ENCODE assay signal across 8 mouse cellular contexts in the genomic region with DNA sequence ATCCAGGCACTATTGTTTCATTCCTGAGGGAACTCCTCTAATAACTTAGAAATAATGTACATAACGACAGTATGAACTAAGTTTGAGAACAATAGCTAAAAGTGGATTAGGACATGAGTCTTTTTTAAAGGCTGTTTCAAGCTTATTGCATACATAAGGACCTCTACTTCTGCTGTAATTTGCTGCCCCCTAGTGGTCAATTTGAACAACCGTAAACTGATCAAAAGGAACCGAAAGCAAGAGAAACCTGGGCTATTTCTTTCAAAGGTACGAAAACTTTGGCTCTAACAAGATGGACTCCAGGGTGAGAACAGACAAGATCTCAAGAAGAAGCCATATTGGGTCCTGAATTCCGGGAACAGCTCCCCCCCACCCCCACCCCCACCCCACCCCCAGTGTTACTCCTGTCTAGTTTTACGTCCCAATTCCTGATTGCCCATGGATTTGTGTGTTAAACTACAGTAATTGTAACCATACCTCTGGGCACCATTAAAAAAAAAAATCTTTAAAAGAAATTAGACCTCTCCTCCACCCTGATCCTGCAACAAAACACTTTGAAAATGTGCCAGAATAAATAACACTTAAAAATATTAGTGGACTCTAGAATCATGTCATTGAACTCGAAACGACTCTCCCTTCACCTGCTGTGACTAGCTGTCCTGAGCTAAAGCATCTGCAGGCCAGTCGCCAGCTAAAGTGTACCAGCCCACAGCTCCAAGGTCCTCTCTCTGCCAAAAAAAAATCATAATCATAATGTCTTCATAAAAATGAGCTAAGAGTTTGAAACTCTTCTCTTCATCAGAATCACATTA. TPM values are rescaled to one million over a fixed set of nuclear protein-coding genes. Genes with fewer than 3 reads are reported as not detected.
DNase-seq lines count a peak whose midpoint lies in the region; ATAC-seq lines count a peak whose summit lies in the region.

No protein-coding gene starts in this region.

- peak overlapping the region; percentile 42 for H3K4me3 ChIP-seq in heart, embryonic 10.5 days
- H3K4me3 ChIP-seq in limb, embryonic 15.5 days: peak overlapping the region; percentile 28

- H3K4me2 ChIP-seq in limb, embryonic 15.5 days: peak overlapping the region; percentile 43

- H3K9me3 ChIP-seq in heart, embryonic 10.5 days: no peaks in the 10 kb centered on the region
- H3K9me3 ChIP-seq in limb, embryonic 15.5 days: no peaks in the 10 kb centered on the region

- ATAC-seq in limb, embryonic 15.5 days (ENCODE audit: insufficient number of reproducible peaks, low FRiP score, low TSS enrichment, low read depth): peak; percentile 52; the same call in 1 of the 2 replicates
- 0 out of 2 replicates have a peak, but pooled peaks have one; percentile 59 for ATAC-seq in monocyte, adult 5-6 weeks (replicated peaks; ENCODE audit: insufficient number of reproducible peaks, low FRiP score, low TSS enrichment, poor library complexity, severe bottlenecking)

- H3K4me1 ChIP-seq in heart, embryonic 10.5 days: peaks cover 17% of the 10 kb centered on the region
- peaks cover 7% of the 10 kb centered on the region; the same call in 1 of the 2 replicates for H3K4me1 ChIP-seq in limb, embryonic 15.5 days

- H3K36me3 ChIP-seq in heart, embryonic 10.5 days: no peaks in the 10 kb centered on the region
- H3K36me3 ChIP-seq in limb, embryonic 15.5 days: no peaks in the 10 kb centered on the region

- peak; percentile 55 to 60 for DNase-seq in CD8-positive naive resting alpha-beta T cell, adult 2 months (ENCODE audit: low read depth in 2 of 2, low spot score in 2 of 2)
- peak; percentile 36 to 37 for DNase-seq in adrenal gland, adult 18-20 months (ENCODE audit: low spot score in 2 of 2)
- DNase-seq in embryo, embryonic 10.5 days (ENCODE audit: low spot score): peak; percentile 92
- no peak for DNase-seq in heart, embryonic 10.5 days (ENCODE audit: low spot score)
- peak; percentile 90 for DNase-seq in kidney, adult 9 months
- DNase-seq in thymus, postnatal 0 days (ENCODE audit: low spot score): peak; percentile 83

- no peak overlapping the region for H3K9ac ChIP-seq in limb, embryonic 15.5 days

- H3K27me3 ChIP-seq in heart, embryonic 10.5 days (ENCODE audit: insufficient read depth, poor library complexity, severe bottlenecking): no peaks in the 10 kb centered on the region
- H3K27me3 ChIP-seq in limb, embryonic 15.5 days: no peaks in the 10 kb centered on the region

- 0 out of 2 replicates have a peak overlapping the region, but pooled peaks have one; percentile 62 for H3K27ac ChIP-seq in heart, embryonic 10.5 days
- no peak overlapping the region for H3K27ac ChIP-seq in limb, embryonic 15.5 days

- WGBS in heart, embryonic 10.5 days: 30% methylated on average over 9 of the region's 9 CpGs
- 18% methylated on average over 9 of the region's 9 CpGs for WGBS in limb, embryonic 15.5 days

RNA-seq across cellular contexts. Expression of a gene that starts 17.4 kb away (rescaled TPM):
- total RNA-seq in adrenal gland, adult 18-20 months (2021): 100 to 1,000 TPM; 137 to 143 TPM
- 78.7 and 81.8 TPM in 2 replicates for polyA plus RNA-seq in heart, embryonic 10.5 days (2016; fragmentation: Nextera tagmentation; extraction: Ambion mirVana)
- 68.7 and 70.4 TPM in 2 replicates for polyA plus RNA-seq in limb, embryonic 15.5 days (2015; fragmentation: Nextera tagmentation; extraction: Ambion mirVana)
- total RNA-seq in monocyte, adult 5-6 weeks (2017): 104 to 141 TPM (median 123 TPM) in 3 replicates
- 67.7 and 69.1 TPM in 2 replicates for polyA plus RNA-seq in thymus, postnatal 0 days (2015; fragmentation: Nextera tagmentation; extraction: Ambion mirVana)

RNA-seq across cellular contexts. Expression of a gene that starts 22.3 kb away (rescaled TPM):
- total RNA-seq in adrenal gland, adult 18-20 months (2021): not detected
- not detected in 2 replicates for polyA plus RNA-seq in heart, embryonic 10.5 days (2016; fragmentation: Nextera tagmentation; extraction: Ambion mirVana)
- not detected in 2 replicates for polyA plus RNA-seq in limb, embryonic 15.5 days (2015; fragmentation: Nextera tagmentation; extraction: Ambion mirVana)
- total RNA-seq in monocyte, adult 5-6 weeks (2017): not detected in 3 replicates
- not detected in 2 replicates for polyA plus RNA-seq in thymus, postnatal 0 days (2015; fragmentation: Nextera tagmentation; extraction: Ambion mirVana)

RNA-seq across cellular contexts. Expression of a gene that starts 29.9 kb away (rescaled TPM):
- not detected for total RNA-seq in adrenal gland, adult 18-20 months (2021)
- not detected in 2 replicates for polyA plus RNA-seq in heart, embryonic 10.5 days (2016; fragmentation: Nextera tagmentation; extraction: Ambion mirVana)
- not detected in 2 replicates for polyA plus RNA-seq in limb, embryonic 15.5 days (2015; fragmentation: Nextera tagmentation; extraction: Ambion mirVana)
- total RNA-seq in monocyte, adult 5-6 weeks (2017): not detected in 3 replicates
- not detected in 2 replicates for polyA plus RNA-seq in thymus, postnatal 0 days (2015; fragmentation: Nextera tagmentation; extraction: Ambion mirVana)

RNA-seq across cellular contexts. Expression of a gene that starts 39.6 kb away (rescaled TPM):
- total RNA-seq in adrenal gland, adult 18-20 months (2021): not detected
- polyA plus RNA-seq in heart, embryonic 10.5 days (2016; fragmentation: Nextera tagmentation; extraction: Ambion mirVana): not detected in 2 replicates
- not detected in 2 replicates for polyA plus RNA-seq in limb, embryonic 15.5 days (2015; fragmentation: Nextera tagmentation; extraction: Ambion mirVana)
- not detected in 3 replicates for total RNA-seq in monocyte, adult 5-6 weeks (2017)
- not detected in 2 replicates for polyA plus RNA-seq in thymus, postnatal 0 days (2015; fragmentation: Nextera tagmentation; extraction: Ambion mirVana)

RNA-seq across cellular contexts. Expression of a gene that starts 55.4 kb away (rescaled TPM):
- total RNA-seq in adrenal gland, adult 18-20 months (2021): not detected
- not detected in 2 replicates for polyA plus RNA-seq in heart, embryonic 10.5 days (2016; fragmentation: Nextera tagmentation; extraction: Ambion mirVana)
- polyA plus RNA-seq in limb, embryonic 15.5 days (2015; fragmentation: Nextera tagmentation; extraction: Ambion mirVana): not detected in 2 replicates
- total RNA-seq in monocyte, adult 5-6 weeks (2017): not detected in 3 replicates
- not detected in 2 replicates for polyA plus RNA-seq in thymus, postnatal 0 days (2015; fragmentation: Nextera tagmentation; extraction: Ambion mirVana)
